Mouse (Mus musculus) heart, embryonic 10.5 days (tissue): ENCODE results near the gene Rnf157. TPM values are rescaled to one million over a fixed set of nuclear protein-coding genes. Genes with fewer than 3 reads are reported as not detected.
"Not testable (repeated sequence)": the region's sequence is repeated elsewhere in the genome, so short reads cannot be mapped to it uniquely, and the experiment has no call there.

Experiments
- DNase-seq: peaks from one replicate; pipeline ENCODE4 v3.0.0-alpha.2; 2017; ENCODE audit warnings: low spot score
- H3K27ac ChIP-seq: fragments of 300-500 bp; sonication (generic); 2 replicates; pipeline ENCODE4 v1.5.1; 2016; ENCODE audit warnings: mild to moderate bottlenecking
- H3K27me3 ChIP-seq: fragments of 300-500 bp; sonication (generic); 2 replicates; pipeline ENCODE4 v1.6.1; 2016; ENCODE audit warnings: mild to moderate bottlenecking; ENCODE audit not compliant: poor library complexity, insufficient read depth, severe bottlenecking
- H3K36me3 ChIP-seq: fragments of 300-500 bp; sonication (generic); 2 replicates; pipeline ENCODE4 v1.6.1; 2016; ENCODE audit warnings: mild to moderate bottlenecking, moderate library complexity
- H3K4me1 ChIP-seq: fragments of 300-500 bp; sonication (generic); 2 replicates; pipeline ENCODE4 v1.6.1; 2016; ENCODE audit warnings: mild to moderate bottlenecking
- H3K4me3 ChIP-seq: fragments of 300-500 bp; sonication (generic); 2 replicates; pipeline ENCODE4 v1.5.1; 2016; ENCODE audit warnings: mild to moderate bottlenecking, moderate library complexity
- H3K9me3 ChIP-seq: fragments of 300-500 bp; sonication (generic); 2 replicates; pipeline ENCODE4 v1.6.1; 2016; ENCODE audit warnings: mild to moderate bottlenecking, moderate library complexity
- WGBS: fragments of 180-500 bp; shearing (Covaris S2); methylation state at CpG from one replicate; pipeline ENCODE4 v1.1.7; 2016; 5-methylcytosine and 5-hydroxymethylcytosine counted together
- polyA plus RNA-seq: library from polyadenylated mRNA; unstranded; fragments of >200 nt; fragmentation: Nextera tagmentation; extraction: Ambion mirVana; gene quantifications from 2 replicates; pipeline ENCODE4 v1.2.1, GENCODE M21; 2016

Gene Rnf157
- polyA plus RNA-seq, 1 experiment from 2014 or later = 7.3 TPM

DNA sequence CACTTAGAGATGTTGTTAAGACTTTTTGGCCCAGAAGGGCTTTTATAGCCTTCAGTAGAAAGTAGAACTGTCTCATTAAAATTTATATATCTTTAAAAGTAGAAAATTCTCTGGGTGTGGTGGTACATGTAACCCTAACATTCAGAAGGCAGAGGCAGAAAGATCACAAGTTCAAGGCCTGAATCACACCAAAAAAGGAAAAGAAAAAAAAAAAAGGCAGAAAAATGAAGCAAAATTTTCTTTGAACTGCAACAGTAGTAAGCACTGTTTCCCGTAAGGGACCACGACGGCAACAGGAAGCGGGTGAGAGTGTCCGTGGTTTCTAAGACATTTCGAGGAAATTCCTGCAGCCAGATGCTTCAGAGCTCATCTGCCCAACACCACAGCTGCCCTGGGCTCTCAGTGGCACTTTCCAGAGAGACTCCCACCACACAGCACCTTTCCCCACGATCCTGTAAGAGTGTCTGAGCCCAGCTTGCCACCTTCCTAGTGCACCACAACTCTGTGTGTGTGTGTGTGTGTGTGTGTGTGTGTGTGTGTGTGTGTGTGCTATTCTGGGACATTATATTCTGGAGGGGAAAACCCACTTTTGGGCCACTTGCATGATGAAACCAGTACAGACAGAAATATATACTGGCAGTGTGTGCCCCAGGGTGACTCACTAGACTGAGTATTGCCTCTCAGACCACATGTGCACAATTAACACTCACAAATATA, 35.7 kb downstream of the Rnf157 start:
- no peak overlapping the region for H3K27ac ChIP-seq
- H3K4me3 ChIP-seq = no peak overlapping the region
- no peaks in the 10 kb centered on the region for H3K9me3 ChIP-seq
- no peaks in the 10 kb centered on the region for H3K27me3 ChIP-seq
- peaks cover 15% of the 10 kb centered on the region for H3K4me1 ChIP-seq
- DNase-seq = no peak
- WGBS = 56% methylated on average over 7 of the region's 7 CpGs
- no peaks in the 10 kb centered on the region for H3K36me3 ChIP-seq

GRCm38 (mm10) chr11:116371894-116372450, 40.9 kb downstream of the Rnf157 start:
- WGBS = 70% methylated on average over 4 of the region's 4 CpGs
- Histone ChIP-seq H3K4me3 (no peak overlapping the region), H3K36me3 (no peaks in the 10 kb centered on the region), H3K27me3 (0 out of 2 replicates have a peak, but pooled peaks cover 2% of the 10 kb centered on the region), H3K27ac (peak overlapping the region; percentile 49; the same call in 1 of the 2 replicates), H3K9me3 (no peaks in the 10 kb centered on the region), H3K4me1 (peaks cover 36% of the 10 kb centered on the region)
- DNase-seq = no peak

DNA sequence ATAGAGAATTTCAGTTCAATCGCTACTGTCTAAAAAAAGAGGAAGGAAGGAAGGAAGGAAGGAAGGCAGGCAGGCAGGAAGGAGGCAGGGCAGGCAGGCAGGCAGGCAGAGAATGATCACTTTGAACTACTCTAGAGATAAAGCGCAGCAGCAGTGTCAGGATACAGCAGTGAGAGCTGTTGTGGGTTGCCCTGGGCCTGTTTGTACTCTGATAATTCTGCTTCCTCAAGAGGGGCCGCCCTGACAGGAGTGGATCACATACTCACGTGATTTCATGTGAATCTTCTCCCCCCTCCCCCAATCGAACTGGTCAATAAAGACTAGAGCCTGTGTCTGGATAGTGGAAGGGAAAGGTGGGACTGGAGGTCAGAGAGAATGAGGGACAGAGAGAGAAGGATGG, 43.2 kb downstream of the Rnf157 start:
- Histone ChIP-seq H3K4me3 (no peak overlapping the region), H3K27ac (peak overlapping the region; percentile 59; the same call in 1 of the 2 replicates), H3K27me3 (0 out of 2 replicates have a peak, but pooled peaks cover 2% of the 10 kb centered on the region), H3K36me3 (no peaks in the 10 kb centered on the region), H3K9me3 (no peaks in the 10 kb centered on the region), H3K4me1 (peaks cover 36% of the 10 kb centered on the region)
- peak; percentile 82 for DNase-seq
- 31% methylated on average over 5 of the region's 5 CpGs for WGBS

- H3K36me3 ChIP-seq = no peaks in the 10 kb centered on the region
- no peak overlapping the region for H3K4me3 ChIP-seq
- peaks cover 36% of the 10 kb centered on the region for H3K4me1 ChIP-seq
- no peak for DNase-seq
- H3K27ac ChIP-seq = 0 out of 2 replicates have a peak overlapping the region, but pooled peaks have one; percentile 47
- WGBS = 92% methylated on average over 14 of the region's 14 CpGs
- 0 out of 2 replicates have a peak, but pooled peaks cover 7% of the 10 kb centered on the region for H3K27me3 ChIP-seq
- H3K9me3 ChIP-seq = no peaks in the 10 kb centered on the region
Measured at GRCm38 (mm10) chr11:116369051-116369450, 43.8 kb downstream of the Rnf157 start.

DNA sequence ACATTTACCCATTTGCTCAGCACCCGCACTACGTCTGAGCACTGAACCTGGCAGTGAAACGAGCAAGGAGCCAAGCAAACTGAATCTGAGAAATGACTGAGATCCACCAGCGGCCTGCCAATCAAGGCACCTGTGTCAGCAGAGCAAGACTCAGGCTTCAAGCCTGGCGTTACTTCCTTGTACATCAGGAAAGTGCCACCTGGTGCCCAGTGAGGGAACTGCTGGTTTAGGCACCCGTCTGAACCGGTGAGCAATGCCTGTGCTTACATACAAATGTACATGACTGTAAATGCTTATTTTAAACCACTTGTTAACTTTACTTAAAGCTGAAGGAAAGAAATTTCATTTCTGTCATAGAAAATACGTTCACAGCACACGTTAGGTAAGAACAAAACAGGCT, 44.7 kb downstream of the Rnf157 start:
- 24% methylated on average over 9 of the region's 9 CpGs for WGBS
- H3K27ac ChIP-seq = no peak overlapping the region
- DNase-seq = peak; percentile 89
- no peaks in the 10 kb centered on the region for H3K9me3 ChIP-seq
- no peaks in the 10 kb centered on the region for H3K36me3 ChIP-seq
- H3K27me3 ChIP-seq = 0 out of 2 replicates have a peak, but pooled peaks cover 8% of the 10 kb centered on the region
- peaks cover 33% of the 10 kb centered on the region for H3K4me1 ChIP-seq
- H3K4me3 ChIP-seq = no peak overlapping the region

GRCm38 (mm10) chr11:116366647-116367046, 46.2 kb downstream of the Rnf157 start:
- no peak overlapping the region for H3K27ac ChIP-seq
- no peaks in the 10 kb centered on the region for H3K9me3 ChIP-seq
- no peak overlapping the region for H3K4me3 ChIP-seq
- no peaks in the 10 kb centered on the region for H3K36me3 ChIP-seq
- 0 out of 2 replicates have a peak, but pooled peaks cover 8% of the 10 kb centered on the region for H3K27me3 ChIP-seq
- no peak for DNase-seq
- WGBS = 91% methylated on average over 1 of the region's 1 CpGs
- H3K4me1 ChIP-seq = peaks cover 31% of the 10 kb centered on the region

- Histone ChIP-seq H3K36me3 (no peaks in the 10 kb centered on the region), H3K4me3 (no peak overlapping the region), H3K27ac (no peak overlapping the region), H3K4me1 (peaks cover 26% of the 10 kb centered on the region), H3K9me3 (no peaks in the 10 kb centered on the region), H3K27me3 (0 out of 2 replicates have a peak, but pooled peaks cover 8% of the 10 kb centered on the region)
- 81% methylated on average over 2 of the region's 2 CpGs for WGBS
- DNase-seq = no peak
Measured at GRCm38 (mm10) chr11:116366124-116366523, 46.7 kb downstream of the Rnf157 start.

DNA sequence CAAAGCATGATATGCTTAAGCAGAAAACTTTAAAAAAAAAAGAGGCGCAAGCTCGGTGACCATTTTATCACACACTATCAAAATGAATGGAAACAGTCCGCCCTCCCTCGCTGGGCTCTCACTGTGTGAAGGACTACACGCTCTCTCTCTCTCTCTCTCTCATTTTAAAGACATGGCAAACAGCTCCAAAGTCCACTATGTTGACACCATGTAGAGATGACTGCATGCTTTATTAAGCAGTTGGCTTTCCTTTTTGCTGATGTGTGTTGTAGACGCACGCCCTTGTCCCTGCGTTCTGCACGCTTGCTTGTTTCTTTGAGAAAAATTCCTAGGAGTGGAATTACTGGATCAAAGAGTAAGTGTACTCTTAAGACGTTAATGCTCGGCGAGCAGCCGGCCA, 47.4 kb downstream of the Rnf157 start:
- DNase-seq = no peak
- Histone ChIP-seq H3K4me3 (no peak overlapping the region), H3K27me3 (0 out of 2 replicates have a peak, but pooled peaks cover 8% of the 10 kb centered on the region), H3K27ac (no peak overlapping the region), H3K36me3 (0 out of 2 replicates have a peak, but pooled peaks cover 6% of the 10 kb centered on the region), H3K4me1 (peaks cover 22% of the 10 kb centered on the region), H3K9me3 (no peaks in the 10 kb centered on the region)
- WGBS = 71% methylated on average over 13 of the region's 13 CpGs

DNA sequence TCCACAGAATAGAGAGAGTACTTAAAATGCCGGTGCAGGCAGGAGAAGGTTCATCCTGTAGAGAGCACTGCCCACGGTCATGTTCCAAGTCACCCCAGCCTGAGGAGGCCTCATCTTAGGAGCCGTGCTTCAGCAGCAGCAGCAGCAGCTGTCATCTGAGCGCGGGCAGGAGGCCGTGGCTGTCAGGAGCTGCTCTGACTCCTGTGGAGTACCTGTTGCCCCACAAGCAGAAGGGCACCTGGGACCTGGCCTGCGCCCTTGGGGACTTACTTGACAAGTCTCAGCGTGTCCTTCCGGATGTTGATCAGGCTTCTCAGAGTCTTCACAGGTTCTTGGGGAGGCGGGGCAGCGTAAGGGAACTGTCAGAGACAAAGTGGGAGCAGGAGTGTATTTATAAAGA, 50.8 kb downstream of the Rnf157 start:
- WGBS = 45% methylated on average over 11 of the region's 11 CpGs
- peaks cover 6% of the 10 kb centered on the region; the same call in 1 of the 2 replicates for H3K4me1 ChIP-seq
- no peak overlapping the region for H3K4me3 ChIP-seq
- H3K9me3 ChIP-seq = no peaks in the 10 kb centered on the region
- peaks cover 10% of the 10 kb centered on the region; the same call in 1 of the 2 replicates for H3K36me3 ChIP-seq
- DNase-seq = no peak
- H3K27ac ChIP-seq = no peak overlapping the region
- 0 out of 2 replicates have a peak, but pooled peaks cover 5% of the 10 kb centered on the region for H3K27me3 ChIP-seq

GRCm38 (mm10) chr11:116360915-116361314, 51.9 kb downstream of the Rnf157 start:
- H3K9me3 ChIP-seq, H3K36me3 ChIP-seq, H3K4me1 ChIP-seq, H3K27me3 ChIP-seq, H3K4me3 ChIP-seq, H3K27ac ChIP-seq, DNase-seq: not testable (repeated sequence)
- 95% methylated on average over 5 of the region's 5 CpGs for WGBS

DNA sequence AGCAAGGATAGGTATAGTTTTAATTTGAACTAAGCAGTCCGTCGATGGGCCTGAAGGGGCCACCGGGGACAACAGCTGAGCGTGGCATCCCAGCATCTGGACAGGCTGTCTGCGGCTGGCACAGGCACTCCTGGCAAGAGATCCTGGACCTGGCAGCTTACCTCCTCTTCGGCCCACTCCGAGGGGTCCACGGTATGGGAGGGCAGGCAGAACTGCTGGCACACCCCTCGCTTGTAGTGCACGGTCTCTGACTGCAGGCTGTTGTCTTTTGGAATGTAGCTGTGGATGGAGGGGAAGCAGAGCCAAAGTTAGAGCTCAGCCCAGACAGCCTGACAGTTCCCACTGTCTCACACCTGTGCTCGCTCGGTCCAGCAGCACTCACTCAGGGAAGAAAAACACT, 53.2 kb downstream of the Rnf157 start:
- peaks cover 6% of the 10 kb centered on the region; the same call in 1 of the 2 replicates for H3K4me1 ChIP-seq

GRCm38 (mm10) chr11:116358926-116359637, 53.8 kb downstream of the Rnf157 start:
- H3K4me3 ChIP-seq = no peak overlapping the region
- H3K27ac ChIP-seq = no peak overlapping the region

More for the DNA sequence above, 53.2 kb downstream of the Rnf157 start:
- H3K9me3 ChIP-seq = peaks cover 5% of the 10 kb centered on the region; the same call in 1 of the 2 replicates
- 83% methylated on average over 12 of the region's 12 CpGs for WGBS
- H3K27me3 ChIP-seq = 0 out of 2 replicates have a peak, but pooled peaks cover 5% of the 10 kb centered on the region
- DNase-seq = no peak
- H3K4me3 ChIP-seq = no peak overlapping the region
- peaks cover 16% of the 10 kb centered on the region for H3K36me3 ChIP-seq
- no peak overlapping the region for H3K27ac ChIP-seq

More at GRCm38 (mm10) chr11:116358926-116359637, 53.8 kb downstream of the Rnf157 start:
- Histone ChIP-seq H3K9me3 (peaks cover 5% of the 10 kb centered on the region; the same call in 1 of the 2 replicates), H3K36me3 (peaks cover 16% of the 10 kb centered on the region), H3K4me1 (peaks cover 11% of the 10 kb centered on the region), H3K27me3 (0 out of 2 replicates have a peak, but pooled peaks cover 2% of the 10 kb centered on the region)
- WGBS = 72% methylated on average over 15 of the region's 15 CpGs
- DNase-seq = no peak
